Mouse (Mus musculus) gonadal fat pad, adult 2 months (tissue): ENCODE results near the gene Tom1. TPM values are rescaled to one million over a fixed set of nuclear protein-coding genes. Genes with fewer than 3 reads are reported as not detected.

Source experiments
- DNase-seq: peaks from one replicate; pipeline ENCODE4 v3.0.0-alpha.2; 2012; ENCODE audit warnings: low read depth
- polyA plus RNA-seq: library from polyadenylated mRNA; depleted of rRNA; stranded (reverse); fragments of >200 nt; gene quantifications from 2 replicates; pipeline ENCODE4 v1.2.3, GENCODE M21; 2012; rRNA removed

Tom1 gene
- polyA plus RNA-seq, 1 experiment, result 71.9 TPM

DNA sequence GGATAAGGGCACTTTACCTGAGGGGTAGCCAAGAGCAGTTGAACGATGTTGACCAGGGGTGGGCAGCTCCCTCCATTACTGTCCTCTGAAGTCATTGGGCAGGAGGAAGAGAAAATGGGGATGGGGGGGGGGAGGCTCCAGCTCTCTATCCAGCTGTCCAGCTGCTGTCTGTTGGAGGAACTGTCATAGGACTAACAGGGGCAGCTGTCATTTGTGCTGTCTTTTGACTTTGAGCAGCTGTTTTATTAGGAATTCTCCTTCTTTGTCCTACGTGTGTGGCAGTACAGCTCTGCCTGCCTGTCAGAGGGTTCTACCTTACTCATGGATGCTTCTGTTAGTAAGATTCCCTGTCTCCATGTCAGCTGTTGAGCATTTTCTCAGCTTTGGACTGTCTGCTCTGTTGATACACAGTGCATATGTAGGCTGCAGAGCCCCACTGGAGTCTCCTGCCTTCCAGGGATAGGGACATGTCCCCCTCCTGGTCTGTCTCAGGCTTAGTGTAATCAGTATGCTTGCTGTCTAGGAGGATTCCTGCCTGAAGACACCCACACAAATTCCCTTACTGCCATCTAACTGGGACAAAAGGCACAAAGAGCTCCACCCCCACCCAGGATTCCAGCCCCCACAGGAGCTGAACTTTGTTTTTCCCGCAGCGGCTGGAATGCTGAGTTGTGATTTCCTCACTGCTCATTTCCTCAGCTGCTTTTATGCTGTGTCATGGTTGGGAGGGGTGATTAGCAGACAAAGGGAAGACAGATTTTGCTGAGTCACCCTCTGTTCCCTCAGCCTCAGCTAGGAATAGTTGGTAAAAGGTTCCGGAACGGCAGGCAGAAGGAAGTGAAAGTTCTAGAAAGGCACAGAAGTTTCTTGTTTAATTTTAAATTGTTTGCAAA is 55.7 kb downstream of the Tom1 start:
- peak; percentile 51 for DNase-seq

DNA sequence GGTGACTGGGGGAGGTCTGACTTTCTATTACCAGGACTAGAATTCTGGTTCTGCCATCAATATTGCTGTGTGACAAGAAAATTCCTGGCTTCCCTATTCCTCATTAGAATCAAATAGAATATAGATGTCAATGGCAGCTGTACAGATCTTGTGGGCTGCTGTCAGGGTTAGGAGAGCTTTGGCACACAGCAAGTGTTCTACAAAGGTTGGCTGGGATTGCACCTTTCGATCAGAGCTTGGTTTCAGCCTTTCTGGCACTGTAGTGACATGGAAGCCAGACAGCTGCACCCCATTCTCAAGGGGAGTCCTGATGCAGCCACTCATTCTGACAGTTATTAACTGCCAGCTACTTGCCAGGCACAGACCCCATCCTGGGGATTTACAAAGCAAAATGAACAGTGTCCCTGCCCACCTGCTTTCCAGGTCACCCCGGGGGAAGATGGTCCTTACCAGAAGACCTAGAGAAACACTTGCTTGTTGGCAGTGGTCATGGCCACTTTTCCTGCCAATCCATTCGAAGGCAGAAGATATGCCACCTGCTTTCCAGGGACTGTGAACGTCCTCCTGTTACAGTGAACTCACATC is 57.4 kb downstream of the Tom1 start:
- DNase-seq, result no peak

DNA sequence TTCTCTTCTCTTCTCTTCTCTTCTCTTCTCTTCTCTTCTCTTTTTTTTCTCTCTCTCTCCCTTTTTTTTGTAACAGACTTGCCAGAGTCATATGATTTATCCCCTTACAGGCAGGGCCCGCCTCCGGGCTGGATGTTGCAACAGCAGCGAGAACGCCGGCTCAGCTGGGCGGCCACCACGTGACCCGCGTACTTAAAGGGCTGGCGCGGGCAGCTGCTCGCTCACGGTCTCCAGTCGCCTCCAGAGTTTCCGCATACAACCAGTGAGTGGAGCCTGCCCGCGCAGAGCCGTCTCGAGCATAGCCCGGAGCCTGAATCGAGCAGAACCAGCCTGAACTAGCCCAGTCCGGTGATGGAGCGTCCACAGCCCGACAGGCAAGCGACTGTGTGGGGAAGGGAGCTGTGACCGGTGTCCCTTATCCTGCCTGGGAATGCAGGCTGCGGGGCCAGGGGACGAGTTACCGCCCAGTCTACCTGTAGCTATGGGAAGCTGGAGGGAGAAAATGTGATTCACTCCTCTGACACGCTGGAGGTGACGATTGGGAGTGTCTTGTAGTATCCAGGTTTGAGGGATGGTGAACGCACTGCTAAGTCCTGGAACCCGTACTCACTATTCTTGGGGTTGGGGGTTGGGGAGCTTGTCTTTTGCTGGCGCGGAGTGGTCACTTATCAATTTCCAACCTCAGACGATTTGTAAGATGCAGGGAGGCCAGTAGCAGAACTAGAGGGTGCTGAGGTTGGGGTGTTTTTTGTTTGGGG is 60.1 kb downstream of the Tom1 start, which contains the start of gene Hmox1:
TSS of gene Hmox1 (plus strand) at position 223 of the 758 bp plus-strand sequence.
- peak; percentile 49 for DNase-seq

DNA sequence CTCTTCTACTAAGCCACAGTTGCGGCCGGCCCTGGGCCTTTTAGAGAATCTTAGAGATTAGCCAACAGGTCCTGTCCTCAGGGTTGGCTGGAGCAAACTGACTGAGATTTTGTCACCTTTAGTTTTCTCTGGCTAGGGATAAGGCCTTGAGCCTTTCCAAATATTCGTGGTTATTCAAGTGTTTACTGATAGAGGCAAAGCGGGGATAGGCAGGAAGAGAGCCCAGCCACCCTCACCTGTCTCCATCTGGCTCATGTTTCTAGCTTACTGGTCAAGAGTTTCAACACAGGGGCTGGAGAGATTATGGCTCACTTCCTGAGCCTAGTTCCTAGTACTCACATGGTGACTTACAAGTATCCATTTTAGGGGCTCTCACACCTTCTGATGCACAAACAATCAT is 69.5 kb downstream of the Tom1 start:
- DNase-seq, result no peak

DNA sequence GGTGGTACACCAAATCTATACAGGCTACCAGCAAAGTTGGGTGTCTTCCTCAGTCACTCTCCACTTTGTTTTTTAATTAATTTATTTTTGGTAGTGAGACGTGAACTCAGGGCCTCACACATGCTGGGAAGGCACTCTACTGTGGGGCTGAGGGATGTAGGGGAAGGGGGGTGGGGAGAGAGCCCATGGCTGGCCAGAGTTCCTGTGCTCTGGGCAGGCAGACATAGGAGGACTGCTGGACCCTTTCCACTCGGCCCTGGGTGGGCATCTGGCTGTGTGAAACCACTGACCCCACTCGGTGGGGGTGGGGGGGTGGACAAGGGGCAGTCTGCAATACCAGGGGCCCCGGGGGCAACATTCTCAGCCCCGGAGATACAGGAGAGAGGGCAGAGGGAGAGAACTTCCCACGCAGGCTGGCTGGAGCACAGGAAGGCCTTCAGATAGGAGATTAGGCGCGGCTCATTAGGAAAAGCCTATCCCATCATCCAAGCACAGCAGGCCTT is 69.9 kb downstream of the Tom1 start:
- DNase-seq, result no peak

DNA sequence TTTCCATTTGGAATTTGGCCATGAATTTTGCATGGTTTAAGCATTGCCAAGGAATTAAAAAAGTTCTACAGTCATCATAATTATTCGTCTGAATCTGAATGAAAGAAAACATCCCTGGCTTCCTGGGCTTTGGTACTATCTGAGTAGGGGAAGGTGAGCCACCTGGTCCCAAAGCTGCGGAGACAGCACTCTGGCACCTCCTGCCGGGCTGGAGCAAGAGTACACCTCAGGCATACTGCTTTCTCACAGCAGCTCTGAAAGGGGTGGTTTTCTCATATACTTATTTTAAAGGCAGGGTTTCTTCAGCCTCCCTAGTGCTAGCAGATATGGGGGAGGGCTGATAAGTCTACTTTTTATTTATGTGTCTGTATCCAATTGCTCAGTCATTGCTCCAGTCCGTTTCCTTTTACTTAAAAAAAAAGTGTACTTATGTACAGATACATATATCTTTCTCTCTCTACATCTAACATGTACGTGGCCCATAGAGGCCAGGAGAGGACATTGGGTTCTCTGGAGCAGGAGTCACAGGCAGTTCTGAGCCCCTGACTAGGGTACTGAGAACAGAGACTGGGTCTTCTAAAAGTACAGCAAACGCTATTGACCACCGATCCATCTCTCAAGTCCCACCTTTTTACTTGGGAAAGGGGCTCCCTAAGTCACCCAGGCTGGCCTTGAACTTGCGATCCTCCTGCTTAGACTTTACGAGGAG is 75.2 kb downstream of the Tom1 start:
- DNase-seq, result no peak

DNA sequence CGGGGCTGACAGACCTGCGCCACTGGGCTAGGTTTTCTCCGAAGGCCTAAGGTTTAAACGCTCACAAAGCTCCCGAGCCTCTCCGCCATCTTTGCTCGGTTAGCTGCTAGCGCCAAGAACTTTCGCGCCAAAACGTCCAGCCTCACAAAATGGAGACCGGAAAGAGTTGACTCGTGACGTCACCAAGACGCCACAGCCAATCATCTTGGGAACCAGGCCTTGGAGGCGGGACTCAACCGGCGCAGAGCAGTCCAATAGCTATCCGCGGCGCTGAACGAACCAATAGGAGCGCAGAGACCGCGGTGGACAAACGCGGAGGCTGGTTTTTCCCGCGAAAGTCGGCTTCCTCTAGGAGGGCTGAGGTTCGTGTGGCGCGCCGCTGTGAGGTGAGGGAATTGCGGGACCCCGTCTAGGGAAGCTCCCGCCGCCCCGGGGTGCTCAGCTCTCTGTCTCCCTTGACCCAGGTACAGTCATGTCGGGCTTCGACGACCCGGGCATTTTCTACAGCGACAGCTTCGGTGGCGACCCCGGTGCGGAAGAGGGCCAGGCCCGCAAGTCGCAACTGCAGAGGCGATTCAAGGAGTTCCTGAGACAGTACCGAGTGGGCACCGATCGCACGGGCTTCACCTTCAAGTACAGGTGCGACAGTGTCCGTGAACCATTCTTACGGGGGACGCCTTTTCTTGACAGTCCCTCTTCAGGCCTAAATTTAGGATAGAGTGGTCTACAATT is 75.9 kb downstream of the Tom1 start, which contains the start of gene Mcm5:
TSS of gene Mcm5 (plus strand) at position 334 of the 732 bp plus-strand sequence.
- DNase-seq, result peak; percentile 90

DNA sequence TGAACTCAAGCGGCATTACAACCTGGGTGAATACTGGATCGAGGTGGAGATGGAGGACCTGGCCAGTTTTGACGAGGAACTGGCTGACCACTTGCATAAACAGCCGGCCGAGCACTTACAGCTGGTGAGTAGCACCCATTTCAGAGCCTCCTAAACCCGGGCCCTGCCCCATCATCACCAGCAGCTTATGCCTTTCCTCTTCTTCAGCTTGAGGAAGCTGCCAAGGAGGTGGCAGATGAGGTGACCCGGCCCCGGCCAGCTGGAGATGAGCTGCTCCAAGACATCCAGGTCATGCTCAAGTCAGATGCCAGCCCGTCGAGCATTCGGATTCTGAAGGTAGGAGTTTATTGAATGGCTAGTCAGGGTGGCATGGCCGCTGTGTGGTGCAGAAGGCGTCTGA is 76.6 kb downstream of the Tom1 start:
- no peak for DNase-seq

DNA sequence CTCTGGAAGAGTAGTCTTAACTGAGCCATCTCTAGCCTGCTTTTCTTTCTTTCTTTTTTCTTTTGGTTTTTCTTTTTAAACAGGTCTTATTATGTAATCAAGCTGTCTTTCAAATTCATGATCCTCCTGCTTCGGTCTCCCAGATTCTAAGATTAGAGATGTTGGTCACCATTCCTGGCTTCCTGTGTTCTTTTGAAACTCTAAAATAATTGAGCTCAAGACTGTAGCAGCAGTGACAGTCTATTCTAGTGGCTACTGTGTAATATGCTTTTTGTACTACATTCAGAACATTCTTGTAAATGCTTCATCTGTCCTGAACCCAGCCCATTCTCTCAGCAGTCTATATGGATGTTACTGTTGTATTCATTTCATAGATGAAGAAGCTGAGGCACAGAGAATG is 85.0 kb downstream of the Tom1 start:
- DNase-seq, result no peak

DNA sequence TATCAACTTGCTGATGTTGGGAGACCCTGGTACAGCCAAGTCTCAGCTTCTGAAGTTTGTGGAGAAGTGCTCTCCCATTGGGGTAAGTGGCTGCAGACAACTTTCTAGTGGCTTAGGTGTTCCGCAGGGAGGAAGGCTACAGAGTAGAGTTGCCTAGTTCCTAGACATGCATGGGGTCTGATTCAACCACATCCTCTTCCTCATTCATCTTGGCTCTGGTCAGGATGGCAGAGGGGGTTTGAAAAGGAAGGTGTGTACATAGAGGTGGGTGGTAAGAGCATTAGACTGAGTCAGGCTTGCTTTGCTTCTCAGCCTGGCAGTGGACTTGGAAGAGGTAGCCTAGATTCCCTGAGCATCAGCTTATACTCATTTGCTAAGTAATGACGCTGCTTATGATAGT is 85.8 kb downstream of the Tom1 start:
- DNase-seq, result no peak

Other genes with a start within 250 kb of the Tom1 start
- gene Isx, start 160.5 kb upstream of the Tom1 start, polyA plus RNA-seq, result 0.09 TPM in 1 of 2 replicates, not detected in the other
- gene Hmgxb4, start 40.3 kb upstream of the Tom1 start, polyA plus RNA-seq, result 15.9 and 20.0 TPM in 2 replicates
- 20.9 and 23.9 TPM in 2 replicates for gene Hmox1, start 59.9 kb downstream of the Tom1 start, polyA plus RNA-seq
- gene Mcm5, start 75.9 kb downstream of the Tom1 start, polyA plus RNA-seq, result 7.6 and 8.3 TPM in 2 replicates
- gene Rasd2, start 180.2 kb downstream of the Tom1 start, polyA plus RNA-seq, result 6.2 and 9.6 TPM in 2 replicates